Mouse (Mus musculus) urinary bladder, adult 18-20 months (tissue): ENCODE measurements at regions not wholly inside any gene's neighbourhood (a gene's known extent, or its start where the extent isn't known, plus 50 kb on each side); places are given as distances from the start of the nearest gene placed in this dataset.
A peak's percentile ranks its signal among the peaks of the same experiment; 100 is the strongest.
"Not testable (repeated sequence)": the region's sequence is repeated elsewhere in the genome, so short reads cannot be mapped to it uniquely, and the experiment has no call there.

ENCODE experiments used
- DNase-seq, 2 experiments: peaks; one replicate each; pipeline ENCODE4 v3.0.0; 2022; ENCODE audit warnings: low spot score in 2 of 2, mixed read lengths in 2 of 2

DNA sequence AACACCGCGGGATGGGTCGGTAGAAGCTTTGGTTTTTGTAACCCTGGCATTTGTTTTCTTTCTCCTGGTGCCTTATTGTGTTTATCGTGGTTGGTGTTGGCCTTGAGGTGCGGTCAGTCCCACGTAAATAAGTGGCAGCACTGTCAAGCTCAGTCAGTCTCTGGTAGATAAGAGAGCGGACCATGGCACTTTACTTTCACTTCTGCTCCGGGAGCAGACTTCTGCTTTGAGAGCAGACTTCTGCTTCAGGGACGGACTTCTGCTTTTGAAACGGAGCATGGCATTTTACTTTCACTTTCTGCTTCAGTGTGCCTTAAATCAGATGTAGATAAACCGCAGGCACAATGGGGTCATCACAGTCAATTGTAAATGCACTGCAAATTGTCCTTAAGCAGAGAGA, 54.3 kb upstream of the Ccdc66 start:
- DNase-seq, result not testable (repeated sequence)

GRCm38 (mm10) chr14:27561974-27562373, 53.7 kb upstream of the Ccdc66 start:
- not testable (repeated sequence) for DNase-seq

DNA sequence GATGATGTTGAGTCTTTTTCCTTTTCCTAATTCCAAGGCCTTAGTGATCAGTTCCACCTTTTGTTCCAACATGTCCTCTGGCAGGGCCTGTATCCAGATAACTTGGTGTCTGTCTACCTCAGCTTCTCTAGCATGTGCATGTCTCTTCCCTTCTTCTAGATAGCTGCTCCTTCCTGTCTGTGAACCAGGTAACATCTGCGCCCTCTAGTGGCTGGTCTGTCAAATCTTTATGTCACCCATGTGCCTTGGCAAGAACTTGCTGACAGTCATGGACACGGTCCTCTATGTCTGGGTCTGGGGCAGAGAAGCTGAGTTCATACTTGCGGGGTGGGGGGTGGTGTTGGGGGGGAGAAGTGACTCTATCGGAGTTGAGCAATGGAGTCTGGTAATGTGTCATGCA, 52.2 kb upstream of the Ccdc66 start:
- DNase-seq, result peak; percentile 19 to 24

- DNase-seq, result no peak
These were observed 50.7 kb upstream of the Ccdc66 start for GRCm38 (mm10) chr14:27558794-27559491.
